Mouse (Mus musculus): ENCODE measurements around the gene Mageb4. TPM values are rescaled to one million over a fixed set of nuclear protein-coding genes. Genes with fewer than 3 reads are reported as not detected.
"Not testable (repeated sequence)": the region's sequence is repeated elsewhere in the genome, so short reads cannot be mapped to it uniquely, and the experiment has no call there.

The Mageb4 gene
- polyA plus RNA-seq (2014; fragmentation: Nextera tagmentation; extraction: Ambion mirVana), result not detected in 2 replicates

DNA sequence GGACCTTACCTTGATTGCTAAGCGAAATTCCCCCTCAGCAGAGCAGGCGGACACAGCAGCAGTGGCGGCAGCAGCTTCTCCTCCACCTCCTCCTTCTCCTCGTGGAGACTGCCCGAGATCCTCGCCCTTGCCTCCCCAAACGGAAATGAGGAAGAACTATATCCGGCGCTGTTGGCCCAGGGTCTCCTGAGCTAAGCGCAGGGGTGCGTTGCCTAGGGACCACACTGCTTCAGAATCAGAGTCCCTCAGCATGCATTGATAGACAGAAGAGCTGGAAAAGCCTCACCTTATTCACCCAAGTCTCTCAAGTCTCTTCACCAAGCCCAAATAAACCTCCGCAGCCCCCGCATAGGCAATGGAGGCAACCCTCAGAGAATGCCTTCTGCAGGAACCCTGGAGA lies at the start of gene Mageb4:
Gene Mageb4 (minus strand): TSS at position 101 of the 400 bp plus-strand sequence.
- not testable (repeated sequence) for ATAC-seq (replicated peaks; ENCODE audit: insufficient number of reproducible peaks, low FRiP score, low TSS enrichment)
- no CpG with 5 or more reads among the region's 13 CpGs for WGBS (ENCODE audit: insufficient replicate concordance)

GRCm38 (mm10) chrX:86284597-86284996 lies 20.3 kb downstream of the Mageb4 start:
- ATAC-seq (replicated peaks; ENCODE audit: insufficient number of reproducible peaks, low FRiP score, low TSS enrichment), result not testable (repeated sequence)

More for the DNA sequence above, at the start of gene Mageb4:
- H3K9ac ChIP-seq (ENCODE audit: low read depth, low read length); H3K4me2 ChIP-seq; H3K27me3 ChIP-seq (ENCODE audit: control insufficient read depth, insufficient read depth, low read length); H3K4me1 ChIP-seq (ENCODE audit: control insufficient read depth, insufficient read depth, low read length); H3K4me3 ChIP-seq (ENCODE audit: low read depth, low read length); H3K27ac ChIP-seq (ENCODE audit: low read depth, low read length); H3K36me3 ChIP-seq (ENCODE audit: control insufficient read depth, insufficient read depth, low read length); H3K9me3 ChIP-seq (replicated peaks; ENCODE audit: control insufficient read depth, low read length): not testable (repeated sequence)

GRCm38 (mm10) chrX:86245950-86246349 lies 58.9 kb downstream of the Mageb4 start:
- H3K27ac ChIP-seq (ENCODE audit: low read depth, low read length); H3K27me3 ChIP-seq (ENCODE audit: control insufficient read depth, insufficient read depth, low read length); H3K4me3 ChIP-seq (ENCODE audit: low read depth, low read length); H3K36me3 ChIP-seq (ENCODE audit: control insufficient read depth, insufficient read depth, low read length); H3K4me2 ChIP-seq; ATAC-seq (replicated peaks; ENCODE audit: insufficient number of reproducible peaks, low FRiP score, low TSS enrichment); H3K4me1 ChIP-seq (ENCODE audit: control insufficient read depth, insufficient read depth, low read length); H3K9ac ChIP-seq (ENCODE audit: low read depth, low read length); H3K9me3 ChIP-seq (replicated peaks; ENCODE audit: control insufficient read depth, low read length): not testable (repeated sequence)
- no CpG with 5 or more reads among the region's 1 CpGs for WGBS (ENCODE audit: insufficient replicate concordance)

More at GRCm38 (mm10) chrX:86284597-86284996, 20.3 kb downstream of the Mageb4 start:
- not testable (repeated sequence) for H3K4me1 ChIP-seq (ENCODE audit: control insufficient read depth, insufficient read depth, low read length); H3K9ac ChIP-seq (ENCODE audit: low read depth, low read length); H3K27ac ChIP-seq (ENCODE audit: low read depth, low read length); H3K27me3 ChIP-seq (ENCODE audit: control insufficient read depth, insufficient read depth, low read length); H3K9me3 ChIP-seq (replicated peaks; ENCODE audit: control insufficient read depth, low read length); H3K4me3 ChIP-seq (ENCODE audit: low read depth, low read length); H3K36me3 ChIP-seq (ENCODE audit: control insufficient read depth, insufficient read depth, low read length); H3K4me2 ChIP-seq
- 43% methylated on average over 1 of the region's 2 CpGs for WGBS (ENCODE audit: insufficient replicate concordance)

DNA sequence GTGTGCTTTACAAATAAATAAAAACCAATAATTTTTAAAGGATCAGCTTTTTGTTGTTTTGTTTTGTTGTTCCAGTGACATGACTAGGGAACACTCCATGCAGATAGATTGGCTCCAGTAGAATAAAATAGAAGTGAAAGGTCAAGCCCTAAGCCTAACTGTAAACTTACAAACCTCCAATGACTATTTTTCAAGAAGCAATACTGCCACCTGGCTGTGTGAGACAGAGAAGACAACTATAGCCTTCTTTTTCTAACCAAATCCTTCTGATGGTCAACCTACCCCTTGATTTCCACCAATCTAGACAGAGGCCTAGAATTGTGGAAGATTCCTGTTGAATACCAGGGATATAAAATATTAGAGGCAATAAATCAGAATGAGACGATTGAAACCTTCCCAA lies 67.6 kb downstream of the Mageb4 start:
- WGBS (ENCODE audit: insufficient replicate concordance), result no CpG with 5 or more reads among the region's 1 CpGs

More for the DNA sequence above, 67.6 kb downstream of the Mageb4 start:
- Histone ChIP-seq H3K4me3 (ENCODE audit: low read depth, low read length) (no peak overlapping the region), H3K36me3 (ENCODE audit: control insufficient read depth, insufficient read depth, low read length) (no peaks in the 10 kb centered on the region), H3K4me1 (ENCODE audit: control insufficient read depth, insufficient read depth, low read length) (no peaks in the 10 kb centered on the region), H3K27ac (ENCODE audit: low read depth, low read length) (no peak overlapping the region), H3K4me2 (no peak overlapping the region), H3K9ac (ENCODE audit: low read depth, low read length) (no peak overlapping the region), H3K9me3 (replicated peaks; ENCODE audit: control insufficient read depth, low read length) (no peaks in the 10 kb centered on the region), H3K27me3 (ENCODE audit: control insufficient read depth, insufficient read depth, low read length) (no peaks in the 10 kb centered on the region)
- no peak for ATAC-seq (replicated peaks; ENCODE audit: insufficient number of reproducible peaks, low FRiP score, low TSS enrichment)

Other genes with a start within 250 kb of the Mageb4 start
- gene Nr0b1, start 113.3 kb downstream of the Mageb4 start, polyA plus RNA-seq (2014; fragmentation: Nextera tagmentation; extraction: Ambion mirVana), result 0.14 TPM in 1 of 2 replicates, not detected in the other

Data from heart, embryonic 11.5 days (tissue).